Mouse (Mus musculus): ENCODE measurements around the gene Gadl1. TPM values are rescaled to one million over a fixed set of nuclear protein-coding genes. Genes with fewer than 3 reads are reported as not detected.

Gadl1 gene
- polyA plus RNA-seq, 1 experiment from 2014 or later = 0.37 TPM

DNA sequence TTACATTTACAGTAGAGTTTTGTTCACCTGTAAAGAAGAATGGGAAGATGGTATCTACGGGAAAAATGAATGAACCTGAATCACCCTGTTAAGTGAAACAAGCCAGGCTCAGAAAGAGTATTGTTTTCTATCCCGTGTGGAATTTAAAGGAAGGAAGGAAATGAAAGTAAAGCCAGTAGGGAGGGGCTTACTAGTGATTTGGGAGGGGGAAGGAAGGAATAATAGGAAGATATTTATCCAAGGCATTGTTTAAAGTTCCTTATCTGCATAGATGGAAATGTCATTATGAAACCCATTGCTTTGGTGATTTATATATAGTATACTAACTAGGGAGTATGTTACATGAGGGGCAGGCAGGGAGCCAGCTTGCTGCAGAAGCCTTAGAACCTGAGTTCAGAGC is 199.5 kb downstream of the Gadl1 start:
- no peak overlapping the region for H3K4me3 ChIP-seq (ENCODE audit: low read depth, low read length)
- no peaks in the 10 kb centered on the region for H3K9me3 ChIP-seq (ENCODE audit: control insufficient read depth, low read length)
- DNase-seq (ENCODE audit: low spot score) = no peak
- H3K36me3 ChIP-seq (ENCODE audit: control insufficient read depth, insufficient read depth, low read length) = peaks cover 16% of the 10 kb centered on the region
- 77% methylated on average over 2 of the region's 2 CpGs for WGBS
- ATAC-seq (replicated peaks; ENCODE audit: low FRiP score) = no peak
- no peak overlapping the region for H3K4me2 ChIP-seq
- peaks cover 6% of the 10 kb centered on the region for H3K4me1 ChIP-seq (replicated peaks; ENCODE audit: control insufficient read depth, insufficient read depth, low read length)
- no peak overlapping the region for H3K9ac ChIP-seq (ENCODE audit: low read depth, low read length)
- no peak overlapping the region for H3K27ac ChIP-seq (ENCODE audit: low read depth, low read length)
- H3K27me3 ChIP-seq (replicated peaks; ENCODE audit: control insufficient read depth, insufficient read depth, low read length) = no peaks in the 10 kb centered on the region

DNA sequence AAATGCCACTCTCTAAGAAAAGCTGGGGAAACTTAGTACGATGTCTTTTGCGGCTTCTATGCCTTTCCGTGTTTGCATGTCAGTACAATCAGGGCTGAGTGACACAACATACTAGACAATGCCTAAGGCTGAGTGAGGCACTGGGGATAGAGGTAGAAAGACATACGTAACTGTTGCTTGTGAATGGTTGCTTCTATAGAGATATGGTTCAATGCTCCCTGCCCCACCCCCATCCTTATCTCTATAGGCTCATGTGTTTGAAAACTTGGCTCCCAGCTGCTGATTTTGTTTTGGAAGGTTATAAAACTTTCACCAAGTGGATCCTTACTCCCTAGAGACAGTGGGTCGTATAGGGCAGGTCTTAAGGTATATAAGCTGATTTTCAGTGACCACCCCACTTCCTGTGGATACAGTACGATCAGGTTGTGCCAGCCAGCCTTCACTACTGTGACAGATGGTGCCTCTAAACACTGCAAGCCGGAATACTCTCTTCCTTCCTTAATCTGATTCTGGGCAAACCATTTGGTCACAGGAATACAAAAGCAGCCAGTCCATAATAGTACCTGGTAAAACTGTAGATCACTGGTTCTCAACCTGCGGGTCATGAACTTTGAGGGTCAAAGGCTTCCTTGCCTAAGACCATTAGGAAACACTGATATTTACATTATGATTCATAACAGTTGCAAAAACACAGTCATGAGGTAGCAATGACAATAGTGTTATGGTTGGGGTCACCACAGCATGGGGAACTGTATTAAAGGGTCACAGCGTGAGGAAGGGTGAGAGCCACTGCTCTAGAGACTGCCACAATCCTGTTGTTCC is 202.1 kb downstream of the Gadl1 start:
- 63% methylated on average over 9 of the region's 9 CpGs for WGBS
- peaks cover 16% of the 10 kb centered on the region for H3K36me3 ChIP-seq (ENCODE audit: control insufficient read depth, insufficient read depth, low read length)
- no peaks in the 10 kb centered on the region for H3K9me3 ChIP-seq (ENCODE audit: control insufficient read depth, low read length)
- DNase-seq (ENCODE audit: low spot score) = no peak
- H3K27me3 ChIP-seq (replicated peaks; ENCODE audit: control insufficient read depth, insufficient read depth, low read length) = no peaks in the 10 kb centered on the region
- peak; percentile 89 for ATAC-seq (replicated peaks; ENCODE audit: low FRiP score)
- peaks cover 6% of the 10 kb centered on the region for H3K4me1 ChIP-seq (replicated peaks; ENCODE audit: control insufficient read depth, insufficient read depth, low read length)
- no peak overlapping the region for H3K4me3 ChIP-seq (ENCODE audit: low read depth, low read length)
- no peak overlapping the region for H3K9ac ChIP-seq (ENCODE audit: low read depth, low read length)
- H3K27ac ChIP-seq (ENCODE audit: low read depth, low read length) = no peak overlapping the region
- H3K4me2 ChIP-seq = no peak overlapping the region; the same call in 1 of the 2 replicates

DNA sequence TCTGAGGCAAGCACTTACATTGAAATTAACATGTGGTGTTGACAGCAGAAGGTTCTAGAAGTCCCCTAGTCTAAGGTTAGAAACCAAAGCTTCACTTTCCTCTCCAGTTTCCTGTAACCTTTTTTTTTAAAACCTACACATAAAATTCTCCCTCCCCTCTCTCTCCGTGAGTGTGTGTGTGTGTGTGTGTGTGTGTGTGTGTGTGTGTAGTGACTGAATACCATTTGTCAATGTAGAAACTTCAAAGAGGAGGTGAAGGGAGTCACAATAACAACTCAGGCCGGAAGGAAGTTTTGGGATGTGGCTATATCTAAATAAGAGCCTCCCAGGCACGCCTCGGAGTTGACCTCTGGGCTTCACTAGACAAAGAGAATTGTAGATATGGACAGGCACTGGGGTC is 205.1 kb downstream of the Gadl1 start:
- ATAC-seq (replicated peaks; ENCODE audit: low FRiP score) (no peak), DNase-seq (ENCODE audit: low spot score) (no peak)
- H3K27me3 ChIP-seq (replicated peaks; ENCODE audit: control insufficient read depth, insufficient read depth, low read length) = no peaks in the 10 kb centered on the region

DNA sequence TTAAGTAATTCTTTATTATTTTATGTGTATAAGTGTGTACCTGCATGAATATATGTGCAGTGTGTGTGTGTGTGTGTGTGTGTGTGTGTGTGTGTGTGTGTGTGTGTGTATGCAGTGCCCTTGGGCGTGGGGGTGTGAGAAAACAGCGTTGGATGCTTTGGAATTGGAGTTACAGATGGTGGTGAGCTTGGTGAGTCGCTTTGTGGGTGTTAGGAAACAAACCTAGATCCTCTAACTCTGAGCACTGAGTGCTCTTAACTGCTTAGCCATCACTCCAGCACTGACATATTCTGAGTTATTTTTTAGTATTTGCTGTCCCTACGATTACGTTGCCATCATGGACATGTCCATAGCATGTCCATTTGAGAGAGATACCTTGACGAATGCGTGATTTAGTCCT is 206.6 kb downstream of the Gadl1 start:
- H3K27me3 ChIP-seq (replicated peaks; ENCODE audit: control insufficient read depth, insufficient read depth, low read length) = no peaks in the 10 kb centered on the region
- ATAC-seq (replicated peaks; ENCODE audit: low FRiP score) = no peak
- no peak overlapping the region for H3K27ac ChIP-seq (ENCODE audit: low read depth, low read length)
- H3K9me3 ChIP-seq (ENCODE audit: control insufficient read depth, low read length) = no peaks in the 10 kb centered on the region
- peaks cover 6% of the 10 kb centered on the region for H3K4me1 ChIP-seq (replicated peaks; ENCODE audit: control insufficient read depth, insufficient read depth, low read length)
- no peaks in the 10 kb centered on the region; the same call in 1 of the 2 replicates for H3K36me3 ChIP-seq (ENCODE audit: control insufficient read depth, insufficient read depth, low read length)
- WGBS = 87% methylated on average over 7 of the region's 7 CpGs
- DNase-seq (ENCODE audit: low spot score) = no peak
- H3K9ac ChIP-seq (ENCODE audit: low read depth, low read length) = no peak overlapping the region
- no peak overlapping the region for H3K4me3 ChIP-seq (ENCODE audit: low read depth, low read length)
- no peak overlapping the region for H3K4me2 ChIP-seq

More for the DNA sequence above, 205.1 kb downstream of the Gadl1 start:
- H3K27ac ChIP-seq (ENCODE audit: low read depth, low read length) = no peak overlapping the region
- no peak overlapping the region for H3K9ac ChIP-seq (ENCODE audit: low read depth, low read length)
- peaks cover 6% of the 10 kb centered on the region for H3K4me1 ChIP-seq (replicated peaks; ENCODE audit: control insufficient read depth, insufficient read depth, low read length)
- peaks cover 6% of the 10 kb centered on the region for H3K36me3 ChIP-seq (ENCODE audit: control insufficient read depth, insufficient read depth, low read length)
- H3K4me3 ChIP-seq (ENCODE audit: low read depth, low read length) = no peak overlapping the region
- H3K4me2 ChIP-seq = no peak overlapping the region
- H3K9me3 ChIP-seq (ENCODE audit: control insufficient read depth, low read length) = no peaks in the 10 kb centered on the region
- WGBS = 25% methylated on average over 4 of the region's 4 CpGs

DNA sequence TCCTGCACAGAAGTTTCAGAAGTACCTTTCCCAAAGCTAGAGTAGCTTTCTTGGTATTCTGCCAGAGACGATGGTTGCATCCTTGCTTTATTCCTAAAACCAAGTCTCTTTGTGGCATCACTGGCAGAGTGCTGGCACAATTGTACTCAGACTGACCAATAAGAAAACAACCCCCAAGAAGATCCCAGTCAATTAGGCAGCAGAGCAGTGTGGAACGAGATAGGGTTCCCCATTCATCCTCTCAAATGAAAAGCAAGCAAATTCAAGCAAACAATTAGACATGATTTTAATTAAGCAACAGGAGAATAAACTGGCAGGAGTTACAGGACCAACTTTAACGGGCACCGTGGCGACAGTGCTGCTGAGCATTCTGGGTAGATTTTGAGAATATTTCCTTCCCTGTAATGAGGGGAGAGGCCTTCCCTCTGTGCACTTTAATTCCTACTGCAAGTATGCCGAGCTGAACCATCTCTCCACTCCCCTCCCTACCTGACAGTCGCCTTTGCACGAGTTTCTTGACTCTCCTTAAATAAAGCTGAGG is 209.1 kb downstream of the Gadl1 start:
- H3K4me1 ChIP-seq (replicated peaks; ENCODE audit: control insufficient read depth, insufficient read depth, low read length) = peaks cover 8% of the 10 kb centered on the region
- 79% methylated on average over 8 of the region's 8 CpGs for WGBS
- H3K4me3 ChIP-seq (ENCODE audit: low read depth, low read length) = no peak overlapping the region
- no peak overlapping the region for H3K4me2 ChIP-seq
- H3K36me3 ChIP-seq (ENCODE audit: control insufficient read depth, insufficient read depth, low read length) = no peaks in the 10 kb centered on the region; the same call in 1 of the 2 replicates
- H3K27me3 ChIP-seq (replicated peaks; ENCODE audit: control insufficient read depth, insufficient read depth, low read length) = no peaks in the 10 kb centered on the region
- no peaks in the 10 kb centered on the region for H3K9me3 ChIP-seq (ENCODE audit: control insufficient read depth, low read length)
- no peak overlapping the region for H3K9ac ChIP-seq (ENCODE audit: low read depth, low read length)
- ATAC-seq (replicated peaks; ENCODE audit: low FRiP score) (no peak), DNase-seq (ENCODE audit: low spot score) (no peak)
- no peak overlapping the region for H3K27ac ChIP-seq (ENCODE audit: low read depth, low read length)

DNA sequence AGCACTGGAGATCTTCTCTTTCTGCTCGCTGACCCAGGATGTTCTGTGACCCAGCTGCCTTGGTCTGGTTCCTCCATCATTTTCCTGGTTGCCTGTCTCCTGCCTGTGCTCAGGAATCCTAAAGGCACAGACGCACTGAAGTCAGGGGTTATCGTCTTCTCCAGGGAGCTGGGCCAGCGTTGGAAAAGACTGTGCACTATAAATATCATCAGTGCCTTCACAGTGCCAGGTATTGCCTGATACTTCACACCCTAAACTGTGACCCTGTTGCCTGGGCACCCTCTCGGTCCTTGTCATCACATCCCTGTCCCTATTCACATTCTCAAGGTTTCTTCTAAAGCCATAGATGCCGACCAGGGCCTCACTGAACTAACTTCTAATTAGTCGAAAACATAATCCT is 210.7 kb downstream of the Gadl1 start:
- DNase-seq (ENCODE audit: low spot score) = no peak
- Histone ChIP-seq H3K9me3 (ENCODE audit: control insufficient read depth, low read length) (no peaks in the 10 kb centered on the region), H3K4me3 (ENCODE audit: low read depth, low read length) (no peak overlapping the region), H3K27me3 (replicated peaks; ENCODE audit: control insufficient read depth, insufficient read depth, low read length) (no peaks in the 10 kb centered on the region), H3K9ac (ENCODE audit: low read depth, low read length) (no peak overlapping the region), H3K4me1 (replicated peaks; ENCODE audit: control insufficient read depth, insufficient read depth, low read length) (peaks cover 8% of the 10 kb centered on the region), H3K36me3 (ENCODE audit: control insufficient read depth, insufficient read depth, low read length) (no peaks in the 10 kb centered on the region), H3K27ac (ENCODE audit: low read depth, low read length) (no peak overlapping the region), H3K4me2 (no peak overlapping the region)
- no peak for ATAC-seq (replicated peaks; ENCODE audit: low FRiP score)
- WGBS = 77% methylated on average over 7 of the region's 7 CpGs

DNA sequence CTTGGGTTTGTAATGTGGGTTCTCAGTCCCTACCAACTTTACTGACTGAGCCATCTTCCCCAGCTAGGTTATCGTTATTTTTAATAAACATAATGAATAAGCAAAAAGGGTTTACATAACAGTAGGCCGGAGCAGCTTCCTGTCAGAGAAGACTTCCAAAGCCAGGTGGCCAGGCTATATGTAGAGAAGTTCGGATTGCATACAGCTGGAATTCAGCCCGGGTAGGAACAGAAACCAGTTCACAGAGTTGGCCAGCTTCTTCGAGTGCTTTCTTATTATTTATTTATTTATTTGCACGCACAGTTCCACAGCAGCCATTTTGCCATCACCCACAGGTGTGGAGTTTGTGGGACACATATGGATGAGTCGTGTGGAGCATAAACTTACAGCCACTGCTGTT is 212.2 kb downstream of the Gadl1 start:
- Histone ChIP-seq H3K36me3 (ENCODE audit: control insufficient read depth, insufficient read depth, low read length) (no peaks in the 10 kb centered on the region), H3K27ac (ENCODE audit: low read depth, low read length) (no peak overlapping the region), H3K4me3 (ENCODE audit: low read depth, low read length) (no peak overlapping the region), H3K4me1 (replicated peaks; ENCODE audit: control insufficient read depth, insufficient read depth, low read length) (peaks cover 8% of the 10 kb centered on the region; the same call in 1 of the 2 replicates), H3K27me3 (replicated peaks; ENCODE audit: control insufficient read depth, insufficient read depth, low read length) (no peaks in the 10 kb centered on the region), H3K4me2 (no peak overlapping the region), H3K9me3 (ENCODE audit: control insufficient read depth, low read length) (no peaks in the 10 kb centered on the region), H3K9ac (ENCODE audit: low read depth, low read length) (no peak overlapping the region)
- ATAC-seq (replicated peaks; ENCODE audit: low FRiP score) (no peak), DNase-seq (ENCODE audit: low spot score) (no peak)
- WGBS = 87% methylated on average over 7 of the region's 7 CpGs

DNA sequence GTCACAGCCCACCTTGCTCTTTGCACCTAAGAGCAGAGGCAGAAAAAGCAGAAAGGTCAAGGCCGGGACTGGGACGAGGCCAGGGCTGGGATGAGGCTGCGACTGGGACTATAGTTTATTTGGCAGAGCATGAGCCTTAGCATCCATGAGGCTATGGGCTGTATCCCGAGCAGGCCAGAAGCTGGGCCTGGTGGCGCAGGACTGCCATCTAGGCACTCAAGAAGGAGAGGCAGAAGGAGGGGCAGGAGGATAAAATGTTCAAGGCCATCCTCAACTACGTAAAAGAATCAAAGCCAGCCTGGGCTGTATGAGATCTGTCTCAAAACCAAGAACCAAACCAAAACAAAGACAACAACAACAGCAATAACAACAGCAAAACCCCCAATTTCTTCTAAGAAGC is 213.3 kb downstream of the Gadl1 start:
- Histone ChIP-seq H3K9ac (ENCODE audit: low read depth, low read length) (no peak overlapping the region), H3K27me3 (replicated peaks; ENCODE audit: control insufficient read depth, insufficient read depth, low read length) (no peaks in the 10 kb centered on the region), H3K27ac (ENCODE audit: low read depth, low read length) (peak overlapping the region; percentile 38; the same call in 1 of the 2 replicates), H3K36me3 (ENCODE audit: control insufficient read depth, insufficient read depth, low read length) (no peaks in the 10 kb centered on the region), H3K4me3 (ENCODE audit: low read depth, low read length) (no peak overlapping the region), H3K4me2 (no peak overlapping the region), H3K9me3 (ENCODE audit: control insufficient read depth, low read length) (no peaks in the 10 kb centered on the region), H3K4me1 (replicated peaks; ENCODE audit: control insufficient read depth, insufficient read depth, low read length) (peaks cover 8% of the 10 kb centered on the region; the same call in 1 of the 2 replicates)
- DNase-seq (ENCODE audit: low spot score) = no peak
- ATAC-seq (replicated peaks; ENCODE audit: low FRiP score) = peak; percentile 24; the same call in 1 of the 2 replicates
- WGBS = 75% methylated on average over 6 of the region's 6 CpGs

All from liver, embryonic 11.5 days (tissue).